Mouse (Mus musculus) macrophage (primary cell): ENCODE measurements around the gene Iqce. TPM values are rescaled to one million over a fixed set of nuclear protein-coding genes. Genes with fewer than 3 reads are reported as not detected.

Experiments
- H3K27ac ChIP-seq: fragments of 350-480 bp; formaldehyde crosslinking; 2 replicates; pipeline ENCODE4 v1.9.0; 2021
- H3K36me3 ChIP-seq: fragments of 350-480 bp; formaldehyde crosslinking; 2 replicates; pipeline ENCODE4 v1.9.0; 2021; ENCODE audit errors: inconsistent target
- H3K4me3 ChIP-seq: fragments of 350-480 bp; formaldehyde crosslinking; 2 replicates; pipeline ENCODE4 v1.9.0; 2021; ENCODE audit errors: inconsistent target
- H3K79me2 ChIP-seq: fragments of 350-480 bp; formaldehyde crosslinking; 2 replicates; pipeline ENCODE4 v1.9.0; 2021; ENCODE audit errors: inconsistent target
- WGBS: methylation state at CpG from one replicate; pipeline ENCODE4 v1.1.7; 2026; ENCODE audit warnings: inconsistent platforms; ENCODE audit not compliant: missing documents; 5-methylcytosine and 5-hydroxymethylcytosine counted together
- polyA plus RNA-seq: library from polyadenylated mRNA; stranded (reverse); fragments of 250-400 nt; gene quantifications from 3 replicates; pipeline ENCODE4 v1.2.4, GENCODE M21; 2018; ENCODE audit warnings: inconsistent platforms

The Iqce gene
- polyA plus RNA-seq, 1 experiment from 2014 or later, result 17.2 TPM

DNA sequence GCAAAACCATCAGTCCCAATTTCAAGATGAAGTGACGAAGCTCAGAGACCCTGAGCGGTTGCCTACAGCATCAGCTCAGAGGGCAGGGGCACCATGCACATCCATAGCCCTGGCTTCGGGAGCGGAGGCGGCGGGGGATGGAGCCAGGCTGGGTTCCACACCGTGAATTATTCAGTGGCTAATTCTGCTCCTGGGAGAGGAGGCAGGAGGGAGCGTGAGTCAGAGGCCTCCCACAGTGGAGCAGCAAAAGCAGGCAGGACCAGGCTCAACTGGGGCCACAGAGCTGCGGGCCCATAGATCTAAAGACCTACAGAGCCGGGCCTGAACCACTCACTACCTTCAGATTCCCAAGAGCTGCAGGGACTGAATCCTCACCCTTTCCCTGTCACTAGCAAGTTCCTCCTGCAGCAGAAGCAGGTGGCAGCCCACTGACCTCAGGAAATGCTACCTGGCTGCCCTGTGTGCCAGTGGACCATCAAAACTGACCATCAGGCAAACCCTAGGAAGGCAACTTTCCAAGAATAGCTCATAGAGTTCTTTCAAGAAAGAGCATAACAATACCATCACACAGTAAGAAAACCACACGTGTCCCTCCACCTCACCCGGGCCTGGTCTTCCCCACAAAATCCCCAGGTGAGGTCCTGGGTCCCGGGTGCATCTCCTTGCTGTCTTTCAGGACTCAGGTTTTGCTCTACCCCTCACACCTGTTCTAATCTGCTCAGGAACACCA lies 55.0 kb downstream of the Iqce start:
- peaks cover 63% of the 10 kb centered on the region for H3K79me2 ChIP-seq
- 83% methylated on average over 13 of the region's 13 CpGs for WGBS
- H3K27ac ChIP-seq, result no peak overlapping the region; the same call in 1 of the 2 replicates
- peak overlapping the region; percentile 88 for H3K4me3 ChIP-seq
- H3K36me3 ChIP-seq, result no peaks in the 10 kb centered on the region

GRCm38 (mm10) chr5:140646171-140646570 lies 56.0 kb downstream of the Iqce start:
- H3K4me3 ChIP-seq, result no peak overlapping the region
- H3K36me3 ChIP-seq, result no peaks in the 10 kb centered on the region
- peaks cover 70% of the 10 kb centered on the region for H3K79me2 ChIP-seq
- WGBS, result 98% methylated on average over 6 of the region's 6 CpGs
- H3K27ac ChIP-seq, result no peak overlapping the region

DNA sequence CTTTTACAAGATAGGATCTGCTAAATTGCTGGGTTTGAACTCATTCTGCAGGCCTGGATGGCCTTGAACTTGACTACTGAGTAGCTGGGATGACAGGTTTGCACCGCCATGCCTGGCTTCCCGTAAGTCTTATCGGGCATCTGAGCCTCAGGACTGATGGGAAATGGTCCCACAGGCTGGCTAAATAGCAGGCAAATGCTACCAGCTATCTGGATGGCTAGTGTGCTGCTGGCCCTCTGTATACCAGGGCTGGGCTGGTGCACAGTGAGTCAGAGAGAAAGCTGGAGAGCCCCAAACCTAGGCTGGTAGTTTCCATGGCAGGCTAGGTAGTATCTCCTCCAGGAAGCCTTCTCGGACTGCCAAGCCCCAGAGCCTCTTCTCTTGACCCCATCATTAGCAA lies 56.7 kb downstream of the Iqce start:
- H3K36me3 ChIP-seq, result no peaks in the 10 kb centered on the region
- WGBS, result 90% methylated on average over 4 of the region's 4 CpGs
- H3K27ac ChIP-seq, result no peak overlapping the region
- H3K4me3 ChIP-seq, result no peak overlapping the region
- H3K79me2 ChIP-seq, result peaks cover 78% of the 10 kb centered on the region

GRCm38 (mm10) chr5:140644702-140645201 lies 57.4 kb downstream of the Iqce start:
- 64% methylated on average over 15 of the region's 15 CpGs for WGBS
- Histone ChIP-seq H3K36me3 (no peaks in the 10 kb centered on the region), H3K4me3 (no peak overlapping the region), H3K27ac (no peak overlapping the region), H3K79me2 (peaks cover 85% of the 10 kb centered on the region)

- Histone ChIP-seq H3K27ac (no peak overlapping the region), H3K79me2 (peaks cover 90% of the 10 kb centered on the region), H3K4me3 (no peak overlapping the region), H3K36me3 (no peaks in the 10 kb centered on the region)
- WGBS, result 97% methylated on average over 6 of the region's 6 CpGs
Measured at GRCm38 (mm10) chr5:140644263-140644662, 57.9 kb downstream of the Iqce start.

GRCm38 (mm10) chr5:140642076-140642475 lies 60.1 kb downstream of the Iqce start:
- Histone ChIP-seq H3K27ac (peak overlapping the region; percentile 97), H3K79me2 (peaks cover 97% of the 10 kb centered on the region), H3K4me3 (no peak overlapping the region), H3K36me3 (peaks cover 8% of the 10 kb centered on the region; the same call in 1 of the 2 replicates)
- WGBS, result 2% methylated on average over 3 of the region's 3 CpGs

DNA sequence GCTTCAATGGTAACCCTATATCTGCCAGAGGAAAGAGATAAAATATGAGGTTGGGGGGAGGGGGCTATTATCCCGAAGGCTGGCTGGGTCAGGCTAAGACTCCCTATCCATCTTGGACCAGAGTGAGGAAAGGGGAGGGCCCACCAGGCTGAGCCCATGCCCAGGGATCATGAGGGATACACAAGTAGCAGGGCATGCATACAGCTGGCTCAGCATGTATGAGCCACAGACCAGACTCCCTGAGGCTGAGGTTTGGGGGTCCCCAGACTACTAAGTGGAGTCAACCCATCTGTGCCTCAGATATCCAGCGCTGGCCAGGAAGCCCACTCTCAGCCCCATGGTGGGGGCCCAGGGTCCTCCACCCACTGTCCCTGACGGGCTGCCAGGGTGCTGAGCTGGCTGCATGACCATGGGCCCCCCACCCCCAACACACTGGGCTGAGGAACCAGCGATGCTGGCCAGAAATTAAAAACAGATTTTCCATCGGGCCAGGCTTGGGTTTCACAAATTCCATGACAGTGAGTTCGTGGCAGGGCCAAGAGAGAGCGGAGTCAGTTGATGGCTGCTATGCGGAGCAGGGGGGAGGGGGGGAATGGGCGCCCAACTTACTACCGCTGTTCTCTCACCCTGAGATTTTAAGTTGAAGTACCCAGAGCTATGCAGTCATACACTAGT lies 60.8 kb downstream of the Iqce start:
- Histone ChIP-seq H3K4me3 (no peak overlapping the region), H3K27ac (peak overlapping the region; percentile 97)
- 62% methylated on average over 8 of the region's 10 CpGs for WGBS

GRCm38 (mm10) chr5:140640812-140641211 lies 61.4 kb downstream of the Iqce start:
- Histone ChIP-seq H3K36me3 (peaks cover 12% of the 10 kb centered on the region; the same call in 1 of the 2 replicates), H3K79me2 (peaks cover 97% of the 10 kb centered on the region), H3K27ac (peak overlapping the region; percentile 97), H3K4me3 (no peak overlapping the region)
- 56% methylated on average over 2 of the region's 2 CpGs for WGBS

More for the DNA sequence above, 60.8 kb downstream of the Iqce start:
- peaks cover 97% of the 10 kb centered on the region for H3K79me2 ChIP-seq
- H3K36me3 ChIP-seq, result peaks cover 8% of the 10 kb centered on the region; the same call in 1 of the 2 replicates

- H3K36me3 ChIP-seq, result peaks cover 19% of the 10 kb centered on the region; the same call in 1 of the 2 replicates
- no peak overlapping the region for H3K27ac ChIP-seq
- 92% methylated on average over 14 of the region's 14 CpGs for WGBS
- peaks cover 92% of the 10 kb centered on the region for H3K79me2 ChIP-seq
- H3K4me3 ChIP-seq, result no peak overlapping the region
Measured at GRCm38 (mm10) chr5:140639871-140640270, 62.3 kb downstream of the Iqce start.

DNA sequence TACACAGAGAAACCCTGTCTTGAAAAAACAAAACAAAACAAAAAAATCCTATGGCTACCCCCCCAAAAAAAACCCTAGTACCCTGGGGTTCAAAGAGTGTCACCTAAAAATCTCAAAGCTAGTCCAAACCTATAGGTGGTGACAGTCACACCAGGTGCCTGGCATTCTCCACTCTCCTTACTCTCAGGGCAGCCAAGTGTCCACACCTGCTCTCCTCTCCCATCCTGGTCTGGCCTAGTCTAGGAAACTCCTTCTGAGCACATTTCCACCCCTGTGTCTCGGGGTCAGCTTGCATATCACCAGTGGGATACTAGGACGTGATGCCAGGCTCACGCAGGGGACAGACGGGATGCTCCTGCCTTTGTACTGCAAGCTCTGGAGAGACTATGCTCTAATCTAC lies 62.9 kb downstream of the Iqce start:
- Histone ChIP-seq H3K36me3 (peaks cover 25% of the 10 kb centered on the region; the same call in 1 of the 2 replicates), H3K79me2 (peaks cover 86% of the 10 kb centered on the region), H3K27ac (no peak overlapping the region), H3K4me3 (no peak overlapping the region)
- WGBS, result 94% methylated on average over 4 of the region's 4 CpGs

DNA sequence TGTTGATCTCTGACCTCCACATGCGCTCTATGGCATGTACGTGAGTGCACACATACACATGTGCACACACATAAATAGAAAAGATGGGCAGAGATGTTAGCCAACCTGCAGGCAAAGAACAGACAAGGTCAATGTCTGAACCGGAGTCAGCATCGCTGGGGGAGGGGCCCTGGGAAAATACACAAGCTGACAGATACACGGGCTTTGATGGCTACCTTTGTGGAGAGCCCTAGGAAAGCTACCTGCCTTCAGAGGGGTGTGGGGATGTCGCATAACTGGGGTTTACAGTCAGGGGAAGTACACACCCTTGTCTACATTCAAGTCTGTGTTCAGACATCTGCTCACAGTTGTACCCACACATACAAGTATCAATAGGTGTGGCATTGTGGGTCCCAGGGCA lies 63.7 kb downstream of the Iqce start:
- no peak overlapping the region for H3K27ac ChIP-seq
- WGBS, result 91% methylated on average over 6 of the region's 6 CpGs
- peaks cover 30% of the 10 kb centered on the region; the same call in 1 of the 2 replicates for H3K36me3 ChIP-seq
- H3K4me3 ChIP-seq, result no peak overlapping the region
- H3K79me2 ChIP-seq, result peaks cover 78% of the 10 kb centered on the region

DNA sequence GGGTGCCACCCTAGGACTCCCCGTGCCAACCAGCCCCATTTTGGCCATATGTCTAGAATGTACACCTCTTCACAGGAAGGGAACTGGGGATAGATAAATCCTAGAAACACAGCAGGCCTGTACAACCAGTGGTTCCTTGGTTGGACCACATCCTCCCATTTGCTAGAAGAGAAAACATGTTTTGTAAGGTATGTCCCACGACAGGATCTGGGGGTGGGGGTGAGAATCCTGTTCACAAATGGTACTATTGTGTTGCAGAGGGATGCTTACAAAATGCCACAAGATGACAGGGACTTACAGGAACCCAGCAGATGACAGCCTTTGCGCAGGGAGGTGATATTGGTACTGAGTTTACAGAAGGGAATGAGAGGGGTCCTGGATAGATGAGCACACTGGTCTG lies 64.2 kb downstream of the Iqce start:
- Histone ChIP-seq H3K79me2 (peaks cover 73% of the 10 kb centered on the region), H3K4me3 (no peak overlapping the region), H3K36me3 (peaks cover 35% of the 10 kb centered on the region; the same call in 1 of the 2 replicates), H3K27ac (no peak overlapping the region)
- 79% methylated on average over 3 of the region's 3 CpGs for WGBS

DNA sequence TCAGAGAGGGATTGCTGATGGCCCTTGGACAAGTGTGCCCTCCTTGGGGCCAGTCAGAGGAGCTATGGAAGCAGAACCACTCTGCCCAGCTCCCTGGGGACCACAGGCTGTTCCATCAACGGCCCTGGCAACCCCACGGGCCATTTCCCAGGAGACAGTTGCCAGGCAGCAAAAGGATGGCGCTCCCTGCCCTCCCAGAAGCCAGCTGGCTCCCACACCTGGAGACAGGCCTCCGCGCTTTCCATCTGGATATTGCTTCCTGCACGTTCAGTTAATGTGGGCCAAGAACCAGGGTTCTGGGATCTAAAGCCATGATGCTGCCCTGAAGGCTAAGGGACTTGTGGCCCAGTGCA lies 65.1 kb downstream of the Iqce start:
- Histone ChIP-seq H3K79me2 (peaks cover 66% of the 10 kb centered on the region), H3K4me3 (no peak overlapping the region), H3K36me3 (peaks cover 45% of the 10 kb centered on the region; the same call in 1 of the 2 replicates), H3K27ac (peak overlapping the region; percentile 21; the same call in 1 of the 2 replicates)
- 89% methylated on average over 6 of the region's 6 CpGs for WGBS

GRCm38 (mm10) chr5:140636316-140637057 lies 65.7 kb downstream of the Iqce start:
- peaks cover 50% of the 10 kb centered on the region; the same call in 1 of the 2 replicates for H3K36me3 ChIP-seq
- WGBS, result 68% methylated on average over 4 of the region's 7 CpGs
- H3K4me3 ChIP-seq, result no peak overlapping the region
- 0 out of 2 replicates have a peak overlapping the region, but pooled peaks have one; percentile 21 for H3K27ac ChIP-seq
- H3K79me2 ChIP-seq, result peaks cover 61% of the 10 kb centered on the region
